Mouse (Mus musculus) midbrain, embryonic 13.5 days (tissue): ENCODE measurements around the gene Klhl40. TPM values are rescaled to one million over a fixed set of nuclear protein-coding genes. Genes with fewer than 3 reads are reported as not detected.

Source experiments
- polyA plus RNA-seq: library from polyadenylated mRNA; unstranded; fragments of >200 nt; fragmentation: Nextera tagmentation; extraction: Ambion mirVana; gene quantifications from 2 replicates; pipeline ENCODE4 v1.2.1, GENCODE M21; 2015

The Klhl40 gene
- polyA plus RNA-seq, 1 experiment from 2014 or later: 0.69 TPM

Other genes starting within 250 kb of the Klhl40 start
- 0.24 TPM in 1 of 2 replicates, not detected in the other for gene Lyzl4, start 135.5 kb upstream of the Klhl40 start, polyA plus RNA-seq
- gene Vipr1, start 134.9 kb upstream of the Klhl40 start, polyA plus RNA-seq: 0.43 and 0.48 TPM in 2 replicates
- 31.1 and 36.1 TPM in 2 replicates for gene Sec22c, start 72.1 kb upstream of the Klhl40 start, polyA plus RNA-seq
- gene Ss18l2, start 67.3 kb upstream of the Klhl40 start, polyA plus RNA-seq: 146 TPM in 2 replicates
- 69.0 and 71.1 TPM in 2 replicates for gene Nktr, start 58.4 kb upstream of the Klhl40 start, polyA plus RNA-seq
- gene Zfp651, start 18.3 kb upstream of the Klhl40 start, polyA plus RNA-seq: 6.7 and 12.0 TPM in 2 replicates
- gene Hhatl, start 14.9 kb downstream of the Klhl40 start, polyA plus RNA-seq: 0.24 TPM in 1 of 2 replicates, not detected in the other
- 2.8 and 5.0 TPM in 2 replicates for gene Ccdc13, start 61.9 kb downstream of the Klhl40 start, polyA plus RNA-seq
- gene Higd1a, start 80.8 kb downstream of the Klhl40 start, polyA plus RNA-seq: 146 TPM in 2 replicates
- gene Ackr2, start 120.7 kb downstream of the Klhl40 start, polyA plus RNA-seq: 2.1 and 2.2 TPM in 2 replicates
- not detected in 2 replicates for gene Cyp8b1, start 138.7 kb downstream of the Klhl40 start, polyA plus RNA-seq
- 0.89 and 0.96 TPM in 2 replicates for gene Fam198a, start 173.4 kb downstream of the Klhl40 start, polyA plus RNA-seq
- gene Pomgnt2, start 219.5 kb downstream of the Klhl40 start, polyA plus RNA-seq: 20.8 and 23.2 TPM in 2 replicates